Mouse (Mus musculus): ENCODE data around the gene Ikzf1.

GRCm38 (mm10) chr11:11766736-11767135 is 81.9 kb downstream of the Ikzf1 start:
- TF ChIP-seq CTCF (IDR thresholded peaks at IDR 0.05; ENCODE audit: low read depth, low read length) (no peak), TAL1 (conservative IDR thresholded peaks at IDR 0.05; ENCODE audit: low read depth, low read length) (no peak), GATA1 (IDR thresholded peaks at IDR 0.05; ENCODE audit: borderline replicate concordance, low read length) (no peak)
